Mouse (Mus musculus) MEL (cell line): ENCODE data around the gene Vangl1. TPM values are rescaled to one million over a fixed set of nuclear protein-coding genes. Genes with fewer than 3 reads are reported as not detected.
"Not testable (repeated sequence)": the region's sequence is repeated elsewhere in the genome, so short reads cannot be mapped to it uniquely, and the experiment has no call there.

Source experiments
- DNase-seq: peaks from one replicate; pipeline ENCODE4 v3.0.0; 2011; ENCODE audit warnings: low read depth, low spot score
- H3K27ac ChIP-seq: 2 replicates; pipeline ENCODE4 v1.5.1; 2012; ENCODE audit warnings: low read depth, mild to moderate bottlenecking, control low read depth, low read length, moderate library complexity; ENCODE audit not compliant: control insufficient read depth
- H3K27me3 ChIP-seq, 2 experiments: fragments of 150-350 bp in 1 of 2; sonication (generic) in 1 of 2; 2 replicates each; pipeline ENCODE4 v1.6.1; 2012; ENCODE audit warnings: low read length in 2 of 2, mild to moderate bottlenecking in 2 of 2, improper control_type of control experiment in 1 of 2, moderate library complexity in 1 of 2; ENCODE audit not compliant: insufficient read depth in 2 of 2, control insufficient read depth in 1 of 2
- H3K36me3 ChIP-seq, 2 experiments: 2 replicates each; pipeline ENCODE4 v1.6.1; 2012 to 2014; ENCODE audit warnings: low read length in 2 of 2, improper control_type of control experiment in 1 of 2, inconsistent platforms in 1 of 2, mild to moderate bottlenecking in 1 of 2; ENCODE audit not compliant: insufficient read depth in 2 of 2, control insufficient read depth in 1 of 2
- H3K4me1 ChIP-seq, 2 experiments: fragments of 150-350 bp in 1 of 2; sonication (generic) in 1 of 2; 2 replicates each; pipeline ENCODE4 v1.6.1; 2012; ENCODE audit warnings: low read length in 2 of 2, improper control_type of control experiment in 1 of 2, mild to moderate bottlenecking in 1 of 2; ENCODE audit not compliant: insufficient read depth in 2 of 2, control insufficient read depth in 1 of 2
- H3K4me3 ChIP-seq, 2 experiments: fragments of 150-350 bp in 1 of 2; sonication (generic) in 1 of 2; 2 replicates each; pipeline ENCODE4 v1.5.1; 2012; ENCODE audit warnings: low read depth in 2 of 2, low read length in 2 of 2, mild to moderate bottlenecking in 2 of 2, moderate library complexity in 2 of 2, control low read depth in 1 of 2, improper control_type of control experiment in 1 of 2; ENCODE audit not compliant: control insufficient read depth in 1 of 2, insufficient read depth in 1 of 2
- H3K79me2 ChIP-seq: 2 replicates; pipeline ENCODE4 v1.6.1; 2012; ENCODE audit warnings: mild to moderate bottlenecking, low read length, moderate library complexity; ENCODE audit not compliant: control insufficient read depth, poor library complexity, insufficient read depth
- H3K9ac ChIP-seq: 2 replicates; pipeline ENCODE4 v1.6.1; 2012; ENCODE audit warnings: low read depth, mild to moderate bottlenecking, control low read depth, low read length, moderate library complexity; ENCODE audit not compliant: control insufficient read depth, poor library complexity, severe bottlenecking
- H3K9me3 ChIP-seq: fragments of 150-350 bp; sonication (generic); replicated peaks from 2 replicates; pipeline ENCODE4 v1.6.1; 2012; ENCODE audit warnings: mild to moderate bottlenecking, low read length, improper control_type of control experiment, moderate library complexity; ENCODE audit not compliant: insufficient read depth
- CTCF ChIP-seq, 3 experiments: IDR thresholded peaks in 2 of 3; conservative IDR thresholded peaks in 1 of 3; 2 replicates each; pipeline ENCODE4 v1.5.1; 2011 to 2012; ENCODE audit warnings: low read length in 3 of 3, low read depth in 2 of 3, mild to moderate bottlenecking in 2 of 3, improper control_type of control experiment in 1 of 3, inconsistent platforms in 1 of 3, mixed read lengths in 1 of 3, moderate library complexity in 1 of 3; ENCODE audit not compliant: control insufficient read depth in 1 of 3, insufficient read depth in 1 of 3, poor library complexity in 1 of 3, severe bottlenecking in 1 of 3
- E2F4 ChIP-seq: IDR thresholded peaks from 2 replicates; pipeline ENCODE4 v1.6.1; 2011; ENCODE audit warnings: low read depth, low read length, improper control_type of control experiment, borderline replicate concordance
- ELF1 ChIP-seq: IDR thresholded peaks from 2 replicates; pipeline ENCODE4 v1.6.1; 2014; ENCODE audit warnings: low read depth, mild to moderate bottlenecking, inconsistent platforms, low read length, improper control_type of control experiment, moderate library complexity
- EP300 ChIP-seq, 2 experiments: IDR thresholded peaks; 2 replicates each; pipeline ENCODE4 v1.6.1; 2011; ENCODE audit warnings: improper control_type of control experiment in 2 of 2, low read length in 2 of 2, low read depth in 1 of 2, mild to moderate bottlenecking in 1 of 2
- GABPA ChIP-seq: IDR thresholded peaks from 2 replicates; pipeline ENCODE4 v1.6.1; 2012; ENCODE audit warnings: low read depth, mild to moderate bottlenecking, inconsistent platforms, low read length, improper control_type of control experiment, moderate library complexity
- GATA1 ChIP-seq: IDR thresholded peaks from 2 replicates; pipeline ENCODE4 v1.6.1; 2011; ENCODE audit warnings: low read depth, low read length, improper control_type of control experiment
- HCFC1 ChIP-seq: IDR thresholded peaks from 2 replicates; pipeline ENCODE4 v1.6.1; 2012; ENCODE audit warnings: low read depth, mild to moderate bottlenecking, inconsistent platforms, low read length, improper control_type of control experiment, moderate library complexity
- JUND ChIP-seq: IDR thresholded peaks from 2 replicates; pipeline ENCODE4 v1.6.1; 2011; ENCODE audit warnings: low read depth, mild to moderate bottlenecking, improper control_type of control experiment, low read length
- MAFK ChIP-seq: IDR thresholded peaks from 2 replicates; pipeline ENCODE4 v1.6.1; 2011; ENCODE audit warnings: low read depth, mild to moderate bottlenecking, low read length, improper control_type of control experiment, borderline replicate concordance
- MXI1 ChIP-seq: IDR thresholded peaks from 2 replicates; pipeline ENCODE4 v1.6.1; 2011; ENCODE audit warnings: mild to moderate bottlenecking, low read depth, low read length, improper control_type of control experiment
- POLR2A ChIP-seq, 2 experiments: IDR thresholded peaks; 2 replicates each; pipeline ENCODE4 v1.6.1; 2011 to 2012; ENCODE audit warnings: low read length in 2 of 2, mild to moderate bottlenecking in 2 of 2, control low read depth in 1 of 2, improper control_type of control experiment in 1 of 2, low read depth in 1 of 2, moderate library complexity in 1 of 2; ENCODE audit not compliant: control insufficient read depth in 1 of 2, insufficient read depth in 1 of 2, poor library complexity in 1 of 2
- POLR2AphosphoS2 ChIP-seq: IDR thresholded peaks from 2 replicates; pipeline ENCODE4 v1.6.1; 2011; ENCODE audit warnings: low read length, improper control_type of control experiment
- POLR2AphosphoS5 ChIP-seq: IDR thresholded peaks from 2 replicates; pipeline ENCODE4 v1.6.1; 2012; ENCODE audit warnings: low read depth, borderline replicate concordance, mild to moderate bottlenecking, inconsistent platforms, low read length, moderate library complexity, mixed read lengths
- RAD21 ChIP-seq: IDR thresholded peaks from 2 replicates; pipeline ENCODE4 v1.6.1; 2011; ENCODE audit warnings: mild to moderate bottlenecking, low read depth, low read length, improper control_type of control experiment
- RCOR1 ChIP-seq: IDR thresholded peaks from 2 replicates; pipeline ENCODE4 v1.6.1; 2012; ENCODE audit warnings: low read depth, mild to moderate bottlenecking, inconsistent platforms, low read length, improper control_type of control experiment
- SIN3A ChIP-seq: IDR thresholded peaks from 2 replicates; pipeline ENCODE4 v1.6.1; 2012; ENCODE audit warnings: low read length, improper control_type of control experiment, inconsistent platforms
- TAL1 ChIP-seq: IDR thresholded peaks from 2 replicates; pipeline ENCODE4 v1.6.1; 2012; ENCODE audit warnings: mild to moderate bottlenecking, inconsistent platforms, low read length, moderate library complexity, mixed read lengths
- TBP ChIP-seq: IDR thresholded peaks from 2 replicates; pipeline ENCODE4 v1.8.0; 2011; ENCODE audit warnings: low read depth, low read length, improper control_type of control experiment
- TCF12 ChIP-seq: IDR thresholded peaks from 2 replicates; pipeline ENCODE4 v1.6.1; 2014; ENCODE audit warnings: low read depth, mild to moderate bottlenecking, inconsistent platforms, low read length, improper control_type of control experiment, moderate library complexity
- USF1 ChIP-seq: IDR thresholded peaks from 2 replicates; pipeline ENCODE4 v1.6.1; 2014; ENCODE audit warnings: low read depth, mild to moderate bottlenecking, inconsistent platforms, low read length, improper control_type of control experiment, moderate library complexity
- USF2 ChIP-seq, 2 experiments: IDR thresholded peaks; 2 replicates each; pipeline ENCODE4 v1.6.1; 2011 to 2012; ENCODE audit warnings: improper control_type of control experiment in 2 of 2, low read length in 2 of 2, borderline replicate concordance in 1 of 2, inconsistent platforms in 1 of 2, low read depth in 1 of 2, mild to moderate bottlenecking in 1 of 2; ENCODE audit not compliant: insufficient read depth in 1 of 2
- ZMIZ1 ChIP-seq: IDR thresholded peaks from 2 replicates; pipeline ENCODE4 v1.6.1; 2012; ENCODE audit warnings: low read depth, mild to moderate bottlenecking, inconsistent platforms, low read length, improper control_type of control experiment, moderate library complexity
- ZNF384 ChIP-seq: IDR thresholded peaks from 2 replicates; pipeline ENCODE4 v1.6.1; 2012; ENCODE audit warnings: low read depth, mild to moderate bottlenecking, inconsistent platforms, low read length, improper control_type of control experiment
- polyA plus RNA-seq, 2 experiments: library from polyadenylated mRNA; stranded (reverse) in 1 of 2; unstranded in 1 of 2; fragments of >175 nt in 1 of 2; fragments of >200 nt in 1 of 2; gene quantifications; 2 replicates each; pipeline versions ENCODE4 v1.2.1 to v1.2.4; 2012; ENCODE audit warnings: low replicate concordance in 2 of 2, low read depth in 1 of 2; ENCODE audit not compliant: insufficient read length in 2 of 2, insufficient read depth in 1 of 2, missing spikeins in 1 of 2
- total RNA-seq: library from RNA; depleted of rRNA; stranded (reverse); fragments of 300-350 nt; gene quantifications from 2 replicates; pipeline ENCODE4 v1.2.3, GENCODE M21; 2012

Gene Vangl1
- total and polyA plus RNA-seq, 3 experiments = 6.5 to 15.1 TPM; not detected in 1

GRCm38 (mm10) chr3:102164911-102165310 is 39.6 kb downstream of the Vangl1 start (continued):
- TF ChIP-seq USF2 (IDR thresholded peaks at IDR 0.05; ENCODE audit: borderline replicate concordance in 1 of 2, insufficient read depth in 1 of 2, low read depth in 1 of 2, low read length in 2 of 2) (0 out of 4 replicates have a peak, but pooled peaks of 1 of the 2 experiments have one; percentile 28), CTCF (IDR thresholded peaks at IDR 0.05 in 2 of 3, conservative IDR thresholded peaks at IDR 0.05 in 1 of 3; ENCODE audit: control insufficient read depth in 1 of 3, insufficient read depth in 1 of 3, low read depth in 2 of 3, low read length in 3 of 3, poor library complexity in 1 of 3, severe bottlenecking in 1 of 3) (no peak), TAL1 (no peak), ZNF384 (peak; percentile 43), TBP (no peak), ELF1 (no peak), JUND (no peak), E2F4 (no peak), MAFK (no peak), ZMIZ1 (no peak), POLR2AphosphoS2 (no peak), USF1 (peak; percentile 80)

DNA sequence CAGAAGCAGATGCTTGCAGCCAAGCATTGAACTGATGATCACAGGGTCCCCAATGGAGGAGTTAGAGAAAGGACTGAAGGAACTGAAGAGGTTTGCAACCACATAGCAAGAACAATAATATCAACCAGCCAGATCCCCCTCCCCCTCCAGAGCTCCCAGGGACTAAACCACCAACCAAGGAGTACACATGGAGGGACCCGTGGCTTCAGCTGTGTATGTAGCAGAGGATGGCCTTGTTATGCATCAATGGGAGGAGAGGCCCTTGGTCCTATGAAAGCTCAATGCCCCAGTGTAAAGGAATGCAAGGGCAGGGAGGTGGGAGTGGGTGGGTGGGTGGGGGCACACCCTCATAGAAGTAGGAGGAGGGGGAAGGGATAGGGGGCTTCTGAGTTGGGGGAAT is 40.6 kb downstream of the Vangl1 start:
- not testable (repeated sequence) for H3K79me2 ChIP-seq, DNase-seq, H3K9me3 ChIP-seq, H3K9ac ChIP-seq, H3K27ac ChIP-seq, H3K27me3 ChIP-seq, H3K4me3 ChIP-seq
- Histone ChIP-seq H3K36me3 (peaks cover 0 to 41% of the 10 kb centered on the region in 2 experiments; a peak in 2 of 4 replicates), H3K4me1 (peaks cover 9 to 37% of the 10 kb centered on the region in 2 experiments)

DNA sequence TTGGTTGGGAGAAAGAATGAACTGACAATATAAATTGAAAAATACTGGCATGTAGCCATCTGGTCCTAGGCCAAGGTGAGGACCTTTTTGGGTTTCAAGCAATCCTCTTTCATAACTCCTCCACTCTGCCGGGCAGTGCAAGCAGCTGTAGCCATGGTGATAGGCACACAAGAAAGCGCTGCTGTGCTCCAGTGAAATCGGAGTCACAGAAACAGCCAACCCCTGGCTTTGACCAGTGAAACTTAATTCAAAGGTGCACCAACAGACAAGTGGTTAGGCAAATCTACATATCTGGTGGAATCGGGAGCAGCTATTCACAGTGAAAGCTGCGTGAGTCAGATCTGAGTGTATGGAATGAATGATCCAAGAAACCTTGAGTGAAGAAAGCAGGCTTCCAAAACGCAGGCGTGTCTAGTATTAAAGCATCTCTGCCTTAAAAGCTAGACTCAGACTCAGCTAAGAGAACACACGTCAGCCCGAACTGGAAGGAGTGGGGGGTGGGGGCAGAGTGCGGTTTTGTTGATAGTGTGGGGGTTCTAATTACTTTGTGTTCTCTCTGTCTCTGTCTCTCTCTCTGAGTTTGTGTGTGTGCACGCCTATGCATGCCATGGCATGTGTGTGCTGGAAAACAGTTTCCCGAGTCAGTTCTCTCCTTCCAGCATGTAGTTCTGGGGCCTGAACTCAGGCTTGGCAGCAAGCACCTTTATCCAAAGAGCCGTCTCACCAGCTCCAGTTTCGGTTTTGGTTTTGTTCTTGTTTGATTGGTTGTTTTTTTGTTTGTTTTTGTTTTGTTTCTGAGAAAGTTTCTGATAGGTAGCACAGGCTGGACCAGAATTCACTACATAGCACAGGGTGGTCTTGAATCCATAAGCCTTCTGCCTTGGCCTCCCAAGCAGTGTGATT is 44.8 kb downstream of the Vangl1 start:
- Histone ChIP-seq H3K36me3 (peaks cover 0 to 17% of the 10 kb centered on the region in 2 experiments; a peak in 2 of 4 replicates), H3K4me1 (peaks cover 6 to 13% of the 10 kb centered on the region in 2 experiments), H3K9ac (no peak overlapping the region), H3K79me2 (no peaks in the 10 kb centered on the region), H3K4me3 (no peak overlapping the region), H3K27ac (no peak overlapping the region), H3K9me3 (no peaks in the 10 kb centered on the region), H3K27me3 (no peaks in the 10 kb centered on the region)
- TF ChIP-seq HCFC1 (no peak), GATA1 (no peak), GABPA (no peak), TCF12 (no peak), POLR2AphosphoS5 (no peak), MXI1 (no peak), RAD21 (no peak), SIN3A (no peak), RCOR1 (no peak), TAL1 (no peak), POLR2A (IDR thresholded peaks at IDR 0.05; ENCODE audit: control insufficient read depth in 1 of 2, insufficient read depth in 1 of 2, low read depth in 1 of 2, low read length in 2 of 2, poor library complexity in 1 of 2) (no peak), EP300 (IDR thresholded peaks at IDR 0.05; ENCODE audit: low read depth in 1 of 2, low read length in 2 of 2) (no peak)
- DNase-seq = no peak
